Mouse (Mus musculus): ENCODE data around the gene Trim47. TPM values are rescaled to one million over a fixed set of nuclear protein-coding genes. Genes with fewer than 3 reads are reported as not detected.

Gene Trim47
- polyA plus RNA-seq, 1 experiment from 2014 or later, result 6.0 TPM

DNA sequence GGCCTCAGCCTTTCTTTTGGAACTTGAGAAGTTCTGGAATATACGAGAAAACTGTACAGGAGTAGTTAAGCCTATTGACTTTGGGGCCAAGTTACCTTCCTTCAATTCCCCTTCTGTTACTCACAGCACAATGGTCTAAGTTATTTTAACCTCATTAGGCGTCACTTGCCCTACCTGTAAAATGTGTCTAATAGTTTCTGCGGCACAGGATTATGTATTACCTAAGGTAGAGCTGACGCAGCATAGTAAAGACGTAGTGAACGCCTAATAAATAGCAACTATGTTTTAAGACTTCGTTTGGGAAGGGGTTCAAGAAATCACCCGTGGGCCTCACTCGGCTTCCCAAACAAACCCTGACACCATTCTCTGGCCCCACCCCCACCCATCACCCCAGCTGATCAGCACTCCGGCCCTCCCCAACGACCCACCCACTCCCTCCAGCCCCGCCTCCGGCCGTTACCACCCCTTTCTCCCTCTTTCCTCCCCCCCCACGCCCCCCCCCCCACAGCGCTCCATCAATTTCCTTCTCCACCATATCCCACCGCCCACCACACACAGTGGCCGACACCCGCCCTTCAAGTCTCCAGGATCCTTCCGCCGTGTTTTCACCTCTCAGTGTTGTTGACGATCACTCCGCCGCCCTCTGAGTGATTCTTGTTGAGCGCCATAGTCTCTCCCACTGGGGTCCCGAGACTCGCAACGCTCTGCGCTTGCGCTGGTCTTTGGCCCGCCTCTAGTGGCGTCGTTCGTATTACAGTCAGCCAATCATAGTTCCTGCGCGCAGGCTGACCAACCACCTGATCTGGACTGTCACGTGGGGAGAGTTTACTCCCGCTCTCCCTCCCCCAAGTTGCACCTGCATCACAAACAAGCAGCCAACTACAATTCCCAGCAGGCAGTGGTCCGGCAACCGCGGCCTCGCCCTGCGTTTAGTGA lies 40.5 kb downstream of the Trim47 start, which contains the start of gene Wbp2:
Gene Wbp2, minus strand, starts transcription at position 738 of the 936 bp plus-strand sequence.
- peak within 1 kb of the TSS; percentile 48 for H3K9ac ChIP-seq (replicated peaks)
- 4% methylated on average over 37 of the region's 43 CpGs for WGBS
- peak within 1 kb of the TSS; percentile 60 for H3K27ac ChIP-seq
- H3K4me3 ChIP-seq (replicated peaks), result peak within 1 kb of the TSS; percentile 51
- H3K27me3 ChIP-seq, result no peaks in the 10 kb centered on the region
- peaks cover 18% of the 10 kb centered on the region for H3K4me1 ChIP-seq (replicated peaks)
- H3K4me2 ChIP-seq, result peak within 1 kb of the TSS; percentile 57
- H3K36me3 ChIP-seq, result peaks cover 30% of the 10 kb centered on the region
- H3K9me3 ChIP-seq, result no peaks in the 10 kb centered on the region
- peak; percentile 94 for ATAC-seq (ENCODE audit: insufficient number of reproducible peaks, insufficient read depth, low FRiP score, low TSS enrichment, low read depth)

DNA sequence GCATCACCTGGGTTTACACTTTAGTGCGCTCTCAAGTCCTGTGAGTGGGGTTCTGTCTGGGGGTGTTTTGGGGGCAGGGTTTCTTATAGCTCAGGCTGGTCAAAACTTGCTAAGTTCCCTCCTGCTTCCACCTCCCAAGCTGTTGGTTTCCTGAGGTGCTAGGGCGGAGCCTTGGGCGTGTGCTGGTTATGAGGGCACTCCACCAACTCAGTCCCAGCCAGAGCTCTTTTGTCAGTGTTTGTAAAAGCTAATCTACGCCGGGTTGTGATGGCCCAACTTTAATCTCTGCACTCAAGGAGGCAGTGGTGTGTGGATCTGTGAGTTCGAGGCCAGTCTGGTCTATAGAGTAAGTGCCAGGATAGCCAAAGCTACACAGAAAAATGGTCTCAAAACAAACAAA lies 42.8 kb downstream of the Trim47 start:
- H3K4me2 ChIP-seq, result no peak overlapping the region
- no peak overlapping the region for H3K27ac ChIP-seq
- no peaks in the 10 kb centered on the region for H3K9me3 ChIP-seq
- WGBS, result 93% methylated on average over 6 of the region's 6 CpGs
- H3K36me3 ChIP-seq, result peaks cover 53% of the 10 kb centered on the region
- H3K4me1 ChIP-seq (replicated peaks), result peaks cover 20% of the 10 kb centered on the region
- no peak overlapping the region for H3K9ac ChIP-seq (replicated peaks)
- ATAC-seq (ENCODE audit: insufficient number of reproducible peaks, insufficient read depth, low FRiP score, low TSS enrichment, low read depth), result no peak
- H3K27me3 ChIP-seq, result no peaks in the 10 kb centered on the region
- H3K4me3 ChIP-seq (replicated peaks), result no peak overlapping the region

DNA sequence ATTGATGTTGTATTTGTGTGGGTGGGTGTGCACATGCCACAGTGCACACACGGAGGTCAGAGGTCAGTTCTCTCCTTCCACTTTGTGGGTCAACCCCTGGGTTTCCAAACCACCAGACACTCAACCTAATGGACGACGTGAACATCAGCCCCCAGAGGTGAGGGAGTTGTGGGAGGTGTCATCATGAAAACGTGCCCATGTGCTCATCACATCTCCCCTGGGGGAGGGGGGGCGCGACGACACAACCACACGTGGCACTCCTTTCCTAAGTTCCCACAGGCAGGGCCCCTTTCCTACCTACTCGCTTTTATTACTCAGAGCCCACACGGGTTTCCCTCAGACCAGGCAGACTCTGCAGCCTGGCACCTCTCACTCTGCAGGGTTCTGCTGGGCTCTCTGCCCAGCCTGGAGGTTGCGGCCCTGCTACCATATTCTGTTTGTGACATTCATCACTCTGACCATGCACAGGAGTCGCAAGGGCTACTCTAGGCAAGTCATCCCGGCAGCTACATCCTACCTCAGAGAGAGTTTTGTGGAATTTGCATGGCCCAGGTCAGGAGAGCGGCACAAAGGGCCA lies 43.8 kb downstream of the Trim47 start:
- no peaks in the 10 kb centered on the region for H3K27me3 ChIP-seq
- 90% methylated on average over 14 of the region's 14 CpGs for WGBS
- H3K9ac ChIP-seq (replicated peaks), result no peak overlapping the region
- no peaks in the 10 kb centered on the region for H3K9me3 ChIP-seq
- peaks cover 59% of the 10 kb centered on the region for H3K36me3 ChIP-seq
- H3K4me3 ChIP-seq (replicated peaks), result no peak overlapping the region
- no peak overlapping the region for H3K27ac ChIP-seq
- H3K4me2 ChIP-seq, result no peak overlapping the region
- H3K4me1 ChIP-seq (replicated peaks), result peaks cover 23% of the 10 kb centered on the region
- ATAC-seq (ENCODE audit: insufficient number of reproducible peaks, insufficient read depth, low FRiP score, low TSS enrichment, low read depth), result no peak

DNA sequence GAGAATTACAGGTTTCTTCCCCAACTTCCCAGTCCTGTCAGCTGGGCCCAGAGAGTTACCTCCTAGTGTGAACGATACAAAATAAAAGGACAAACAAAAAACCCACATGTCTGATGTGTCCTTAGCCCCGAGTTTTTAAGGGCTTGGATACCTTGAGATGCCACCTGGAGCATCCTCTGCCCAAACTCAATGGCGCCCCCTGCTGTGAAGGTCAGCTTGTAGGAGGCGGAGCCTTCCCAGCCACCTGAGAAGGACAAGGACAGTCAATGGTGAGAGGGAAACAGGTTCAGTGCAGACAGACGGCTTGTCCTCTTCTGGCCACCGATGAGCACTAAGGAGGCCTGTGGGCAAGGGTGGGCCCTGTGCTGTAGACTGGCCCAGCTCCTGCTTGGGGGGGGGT lies 45.9 kb downstream of the Trim47 start:
- Histone ChIP-seq H3K4me3 (replicated peaks) (no peak overlapping the region), H3K27me3 (no peaks in the 10 kb centered on the region), H3K4me1 (replicated peaks) (peaks cover 25% of the 10 kb centered on the region), H3K36me3 (peaks cover 59% of the 10 kb centered on the region), H3K9me3 (no peaks in the 10 kb centered on the region), H3K27ac (no peak overlapping the region), H3K4me2 (no peak overlapping the region), H3K9ac (replicated peaks) (no peak overlapping the region)
- 72% methylated on average over 6 of the region's 6 CpGs for WGBS
- ATAC-seq (ENCODE audit: insufficient number of reproducible peaks, insufficient read depth, low FRiP score, low TSS enrichment, low read depth), result no peak

DNA sequence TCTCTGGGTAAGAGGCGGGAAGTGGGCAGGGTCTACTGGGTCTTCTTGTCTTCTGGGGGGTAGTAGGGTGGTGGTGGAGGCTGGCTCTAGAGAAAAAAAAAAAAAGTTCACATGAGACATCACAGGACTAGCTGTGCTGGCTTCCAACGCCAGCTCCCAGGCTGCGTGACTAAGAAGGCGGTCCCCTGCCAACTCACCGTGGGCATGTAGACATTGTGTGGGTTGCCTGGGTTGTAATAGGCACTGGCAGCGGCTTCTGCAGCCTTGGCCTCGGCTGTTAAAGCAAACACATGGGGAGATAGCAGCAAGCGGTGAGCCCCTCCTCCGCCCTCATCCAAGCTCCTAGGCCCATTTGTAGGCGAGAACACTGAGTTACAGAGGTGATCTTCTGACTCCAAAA lies 47.5 kb downstream of the Trim47 start:
- no peak for ATAC-seq (ENCODE audit: insufficient number of reproducible peaks, insufficient read depth, low FRiP score, low TSS enrichment, low read depth)
- H3K36me3 ChIP-seq, result peaks cover 57% of the 10 kb centered on the region
- no peak overlapping the region for H3K9ac ChIP-seq (replicated peaks)
- H3K4me1 ChIP-seq (replicated peaks), result peaks cover 19% of the 10 kb centered on the region
- H3K4me2 ChIP-seq, result no peak overlapping the region
- no peak overlapping the region for H3K4me3 ChIP-seq (replicated peaks)
- no peaks in the 10 kb centered on the region for H3K9me3 ChIP-seq
- no peaks in the 10 kb centered on the region for H3K27me3 ChIP-seq
- 81% methylated on average over 10 of the region's 10 CpGs for WGBS
- peak overlapping the region; percentile 50; the same call in 1 of the 2 replicates for H3K27ac ChIP-seq

DNA sequence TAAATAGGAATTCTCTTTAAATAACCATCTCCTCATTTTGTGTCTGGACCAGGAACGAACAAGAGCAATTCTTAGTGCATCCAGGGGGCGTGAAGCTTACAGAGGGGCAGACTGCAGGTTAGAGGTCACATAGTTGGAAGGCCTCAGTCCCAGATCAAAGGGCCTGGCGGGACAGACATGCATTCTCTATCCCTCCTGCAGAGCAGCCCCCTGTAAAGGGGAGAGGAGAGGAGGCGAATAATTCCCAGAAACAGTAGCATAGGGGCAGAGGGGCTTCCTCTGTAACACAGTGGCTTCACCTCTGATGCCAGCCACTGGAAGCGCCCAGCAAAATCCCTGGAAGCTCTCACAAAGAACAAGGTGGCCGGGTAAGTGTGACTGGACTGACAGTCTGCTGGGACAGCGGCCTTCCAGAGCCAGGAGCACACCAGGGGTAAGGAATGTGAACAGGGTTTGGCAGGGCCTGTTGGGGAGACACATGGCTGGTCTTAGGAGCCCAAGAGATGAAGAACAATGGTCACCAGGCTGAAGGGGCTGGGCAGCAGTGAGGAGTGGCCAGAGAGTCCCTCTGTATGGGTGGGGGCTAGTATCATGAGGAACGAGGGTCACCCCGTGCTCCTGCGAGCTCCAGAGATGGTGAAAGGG lies 48.2 kb downstream of the Trim47 start:
- H3K4me1 ChIP-seq (replicated peaks), result peaks cover 19% of the 10 kb centered on the region
- H3K27ac ChIP-seq, result peak overlapping the region; percentile 50; the same call in 1 of the 2 replicates
- H3K4me3 ChIP-seq (replicated peaks), result no peak overlapping the region
- H3K27me3 ChIP-seq, result no peaks in the 10 kb centered on the region
- 33% methylated on average over 10 of the region's 10 CpGs for WGBS
- no peaks in the 10 kb centered on the region for H3K9me3 ChIP-seq
- peaks cover 51% of the 10 kb centered on the region for H3K36me3 ChIP-seq
- no peak overlapping the region for H3K4me2 ChIP-seq
- no peak for ATAC-seq (ENCODE audit: insufficient number of reproducible peaks, insufficient read depth, low FRiP score, low TSS enrichment, low read depth)
- H3K9ac ChIP-seq (replicated peaks), result no peak overlapping the region; the same call in 1 of the 2 replicates

DNA sequence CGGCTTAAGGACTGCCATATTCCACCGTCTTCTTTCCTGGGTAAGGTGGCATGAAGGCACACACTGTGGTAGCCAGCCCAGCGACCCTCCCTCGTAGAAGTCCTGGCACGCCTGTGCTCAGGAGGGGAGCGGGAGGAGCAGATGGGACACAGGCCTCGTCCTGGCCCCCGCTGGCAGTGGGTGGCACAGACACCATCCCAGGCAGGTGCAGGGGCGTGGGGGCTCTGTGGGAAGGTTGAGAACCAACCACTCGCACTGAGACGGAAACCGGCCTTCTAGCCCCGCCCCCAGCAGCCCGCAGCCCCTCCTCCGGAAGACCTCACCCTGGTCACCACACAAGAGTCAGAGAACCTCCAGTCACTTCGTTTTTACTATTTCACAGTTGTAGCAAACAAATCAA lies 48.8 kb downstream of the Trim47 start:
- Histone ChIP-seq H3K4me2 (peak overlapping the region; percentile 46), H3K9me3 (no peaks in the 10 kb centered on the region), H3K4me1 (replicated peaks) (peaks cover 19% of the 10 kb centered on the region), H3K27ac (peak overlapping the region; percentile 12; the same call in 1 of the 2 replicates), H3K4me3 (replicated peaks) (peak overlapping the region; percentile 26), H3K9ac (replicated peaks) (no peak overlapping the region), H3K27me3 (no peaks in the 10 kb centered on the region), H3K36me3 (peaks cover 45% of the 10 kb centered on the region)
- ATAC-seq (ENCODE audit: insufficient number of reproducible peaks, insufficient read depth, low FRiP score, low TSS enrichment, low read depth), result no peak
- WGBS, result 8% methylated on average over 16 of the region's 16 CpGs

DNA sequence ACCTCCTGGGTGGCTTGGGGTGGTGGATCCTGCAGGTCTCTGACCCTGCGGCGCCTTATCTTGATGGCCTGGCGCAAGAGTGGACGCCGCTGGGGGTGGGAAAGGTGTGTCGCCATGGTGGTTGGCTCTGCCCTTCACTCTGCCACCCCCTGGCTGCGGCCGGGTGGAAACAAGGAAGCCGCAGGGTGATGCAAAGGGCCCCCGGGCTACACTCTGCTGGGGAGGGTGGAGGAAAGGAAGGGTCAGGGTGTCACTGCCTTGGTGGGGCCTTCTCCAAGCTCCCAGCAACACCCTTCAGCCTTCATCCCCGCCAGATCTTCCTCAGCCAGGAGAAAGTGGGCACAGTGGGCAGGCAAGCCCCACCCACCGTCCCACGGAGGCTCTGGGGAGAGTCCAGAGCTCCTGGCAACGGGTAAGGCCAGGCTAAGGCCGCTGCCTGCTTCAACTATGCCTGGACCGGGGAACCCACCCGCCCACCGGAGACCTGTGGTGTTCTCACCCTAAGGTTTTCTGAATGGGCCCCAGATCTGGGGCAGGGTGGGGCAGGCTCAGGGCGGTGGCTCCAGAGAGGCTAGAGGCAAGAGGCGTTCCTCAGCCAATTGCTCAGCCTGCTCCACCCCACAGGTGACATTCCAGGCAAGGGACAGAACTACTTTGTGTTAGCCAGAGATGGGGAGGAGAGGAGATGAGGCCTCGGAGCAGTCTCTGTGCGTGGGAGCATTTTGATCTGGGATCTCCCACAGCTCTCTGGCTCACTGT lies 49.4 kb downstream of the Trim47 start, which contains the start of gene Unc13d:
Gene Unc13d, minus strand, starts transcription at position 516 of the 759 bp plus-strand sequence.
- Histone ChIP-seq H3K4me3 (replicated peaks) (peak within 1 kb of the TSS; percentile 26), H3K27me3 (no peaks in the 10 kb centered on the region), H3K9me3 (no peaks in the 10 kb centered on the region), H3K27ac (peak within 1 kb of the TSS; percentile 50; the same call in 1 of the 2 replicates), H3K9ac (replicated peaks) (no peak within 1 kb of the TSS; the same call in 1 of the 2 replicates), H3K4me1 (replicated peaks) (peaks cover 19% of the 10 kb centered on the region), H3K4me2 (peak within 1 kb of the TSS; percentile 46), H3K36me3 (peaks cover 41% of the 10 kb centered on the region)
- ATAC-seq (ENCODE audit: insufficient number of reproducible peaks, insufficient read depth, low FRiP score, low TSS enrichment, low read depth), result no peak
- 65% methylated on average over 22 of the region's 22 CpGs for WGBS

DNA sequence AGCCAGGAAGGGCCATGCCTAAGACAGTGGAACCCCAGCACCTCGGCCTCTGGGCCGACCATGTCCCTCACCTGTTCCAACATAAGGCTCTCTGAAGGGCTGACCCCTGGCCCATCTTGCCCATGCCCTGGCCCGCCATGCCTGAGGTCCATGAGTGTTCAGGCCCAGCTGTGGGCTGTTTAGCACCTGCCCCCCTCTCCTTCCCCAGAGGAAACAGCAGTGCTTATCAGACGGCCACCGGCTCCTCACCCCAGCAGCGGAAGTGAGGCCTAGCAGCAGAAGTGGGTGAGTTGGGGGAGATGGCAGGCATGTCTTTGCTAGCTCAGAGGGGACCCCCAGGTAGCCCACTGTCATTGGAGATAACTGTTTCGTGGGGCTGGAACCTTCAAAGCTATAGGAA lies 50.2 kb downstream of the Trim47 start:
- WGBS, result 82% methylated on average over 7 of the region's 7 CpGs
- Histone ChIP-seq H3K4me3 (replicated peaks) (no peak overlapping the region; the same call in 1 of the 2 replicates), H3K4me2 (peak overlapping the region; percentile 18; the same call in 1 of the 2 replicates), H3K27me3 (no peaks in the 10 kb centered on the region), H3K36me3 (peaks cover 33% of the 10 kb centered on the region), H3K27ac (0 out of 2 replicates have a peak overlapping the region, but pooled peaks have one; percentile 5), H3K4me1 (replicated peaks) (peaks cover 19% of the 10 kb centered on the region), H3K9me3 (no peaks in the 10 kb centered on the region), H3K9ac (replicated peaks) (no peak overlapping the region)
- ATAC-seq (ENCODE audit: insufficient number of reproducible peaks, insufficient read depth, low FRiP score, low TSS enrichment, low read depth), result no peak

DNA sequence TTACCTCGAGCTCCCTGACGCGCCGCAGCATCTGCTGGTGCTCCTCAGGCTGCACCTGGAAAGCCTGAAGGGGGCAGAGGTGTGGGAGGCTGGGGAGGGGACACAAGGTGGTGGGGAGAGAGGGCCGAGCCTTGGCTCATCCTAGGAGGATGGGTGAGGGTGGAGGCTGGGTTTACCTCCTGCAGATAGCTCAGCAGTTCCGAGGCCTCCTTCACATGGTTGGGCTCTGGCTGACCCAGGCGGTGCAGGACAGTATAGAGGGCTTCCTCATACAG lies 50.8 kb downstream of the Trim47 start:
- Histone ChIP-seq H3K4me2 (no peak overlapping the region), H3K9ac (replicated peaks) (no peak overlapping the region), H3K9me3 (no peaks in the 10 kb centered on the region), H3K4me3 (replicated peaks) (no peak overlapping the region), H3K4me1 (replicated peaks) (peaks cover 19% of the 10 kb centered on the region), H3K27me3 (no peaks in the 10 kb centered on the region), H3K36me3 (peaks cover 26% of the 10 kb centered on the region), H3K27ac (no peak overlapping the region)
- 66% methylated on average over 7 of the region's 7 CpGs for WGBS
- no peak for ATAC-seq (ENCODE audit: insufficient number of reproducible peaks, insufficient read depth, low FRiP score, low TSS enrichment, low read depth)
